Mouse (Mus musculus) forebrain, embryonic 12.5 days (tissue): Measurements from ENCODE around the gene Ajap1. TPM values are rescaled to one million over a fixed set of nuclear protein-coding genes. Genes with fewer than 3 reads are reported as not detected.

ENCODE experiments used
- ATAC-seq: fragments of 200-750 bp; cut with Nextera tagmentation; 2 replicates; pipeline ENCODE4 v1.8.0; 2017; ENCODE audit warnings: moderate TSS enrichment; ENCODE audit not compliant: low FRiP score
- H3K27ac ChIP-seq: fragments of 300-500 bp; sonication (generic); 2 replicates; pipeline ENCODE4 v1.5.1; 2016; ENCODE audit warnings: mild to moderate bottlenecking
- H3K27me3 ChIP-seq: fragments of 300-500 bp; sonication (generic); 2 replicates; pipeline ENCODE4 v1.6.1; 2016; ENCODE audit warnings: mild to moderate bottlenecking
- H3K36me3 ChIP-seq: fragments of 300-500 bp; sonication (generic); replicated peaks from 2 replicates; pipeline ENCODE4 v1.6.1; 2016; ENCODE audit warnings: mild to moderate bottlenecking
- H3K4me1 ChIP-seq: fragments of 300-500 bp; sonication (generic); 2 replicates; pipeline ENCODE4 v1.6.1; 2016
- H3K4me2 ChIP-seq: fragments of 300-500 bp; sonication (generic); 2 replicates; pipeline ENCODE4 v1.6.1; 2016; ENCODE audit warnings: mild to moderate bottlenecking, moderate library complexity
- H3K4me3 ChIP-seq: fragments of 300-500 bp; sonication (generic); replicated peaks from 2 replicates; pipeline ENCODE4 v1.5.1; 2016; ENCODE audit warnings: mild to moderate bottlenecking
- H3K9ac ChIP-seq: fragments of 300-500 bp; sonication (generic); 2 replicates; pipeline ENCODE4 v1.6.1; 2016; ENCODE audit warnings: mild to moderate bottlenecking
- H3K9me3 ChIP-seq: fragments of 300-500 bp; sonication (generic); 2 replicates; pipeline ENCODE4 v1.6.1; 2016
- WGBS: fragments of 180-500 bp; shearing (Covaris S2); methylation state at CpG from one replicate; pipeline ENCODE4 v1.1.7; 2016; 5-methylcytosine and 5-hydroxymethylcytosine counted together
- polyA plus RNA-seq: library from polyadenylated mRNA; unstranded; fragments of >200 nt; fragmentation: Nextera tagmentation; extraction: Ambion mirVana; gene quantifications from 2 replicates; pipeline ENCODE4 v1.2.1, GENCODE M21; 2016

Ajap1 gene
- polyA plus RNA-seq = 2.7 and 3.5 TPM in 2 replicates

- H3K4me3 ChIP-seq = peak within 1 kb of the TSS; percentile 58
- H3K4me2 ChIP-seq = peak within 1 kb of the TSS; percentile 95
- H3K4me1 ChIP-seq = peaks cover 75% of the 10 kb centered on the region
- ATAC-seq = peak; percentile 62
- H3K27me3 ChIP-seq = peaks cover 80% of the 10 kb centered on the region
- peak within 1 kb of the TSS; percentile 61 for H3K27ac ChIP-seq
- WGBS = under 1% methylated on average over 74 of the region's 114 CpGs
- H3K9ac ChIP-seq = peak within 1 kb of the TSS; percentile 68
- H3K36me3 ChIP-seq = no peaks in the 10 kb centered on the region
- no peaks in the 10 kb centered on the region for H3K9me3 ChIP-seq
Observed at GRCm38 (mm10) chr4:153482459-153483338, at the start of gene Ajap1. Gene Ajap1 (minus strand): TSS chr4:153482811.

- H3K9ac ChIP-seq = no peak overlapping the region
- no peak overlapping the region for H3K4me3 ChIP-seq
- no peak overlapping the region for H3K4me2 ChIP-seq
- H3K27me3 ChIP-seq = no peaks in the 10 kb centered on the region; the same call in 1 of the 2 replicates
- 87% methylated on average over 14 of the region's 14 CpGs for WGBS
- no peaks in the 10 kb centered on the region for H3K4me1 ChIP-seq
- no peak overlapping the region for H3K27ac ChIP-seq
- no peak for ATAC-seq
- no peaks in the 10 kb centered on the region for H3K9me3 ChIP-seq
- no peaks in the 10 kb centered on the region for H3K36me3 ChIP-seq
Observed at GRCm38 (mm10) chr4:153530536-153530935, 47.9 kb upstream of the Ajap1 start.

- Histone ChIP-seq H3K4me2 (no peak overlapping the region), H3K36me3 (no peaks in the 10 kb centered on the region), H3K27me3 (no peaks in the 10 kb centered on the region), H3K4me1 (no peaks in the 10 kb centered on the region), H3K9ac (no peak overlapping the region), H3K27ac (no peak overlapping the region), H3K4me3 (no peak overlapping the region), H3K9me3 (no peaks in the 10 kb centered on the region)
- ATAC-seq = no peak
- WGBS = 12% methylated on average over 1 of the region's 1 CpGs
Observed at GRCm38 (mm10) chr4:153521601-153522000, 39.0 kb upstream of the Ajap1 start.

- Histone ChIP-seq H3K27ac (no peak overlapping the region), H3K36me3 (no peaks in the 10 kb centered on the region), H3K4me1 (peaks cover 11% of the 10 kb centered on the region), H3K4me3 (no peak overlapping the region), H3K9ac (no peak overlapping the region), H3K4me2 (no peak overlapping the region), H3K9me3 (no peaks in the 10 kb centered on the region), H3K27me3 (no peaks in the 10 kb centered on the region)
- 84% methylated on average over 3 of the region's 3 CpGs for WGBS
- ATAC-seq = no peak
Observed at GRCm38 (mm10) chr4:153519888-153520287, 37.3 kb upstream of the Ajap1 start.

GRCm38 (mm10) chr4:153519289-153519688 lies 36.7 kb upstream of the Ajap1 start:
- Histone ChIP-seq H3K27ac (no peak overlapping the region), H3K36me3 (no peaks in the 10 kb centered on the region), H3K9ac (no peak overlapping the region), H3K4me1 (peaks cover 11% of the 10 kb centered on the region), H3K4me3 (no peak overlapping the region), H3K9me3 (no peaks in the 10 kb centered on the region), H3K27me3 (no peaks in the 10 kb centered on the region), H3K4me2 (no peak overlapping the region)
- no peak for ATAC-seq
- 79% methylated on average over 1 of the region's 1 CpGs for WGBS

GRCm38 (mm10) chr4:153515786-153516185 lies 33.2 kb upstream of the Ajap1 start:
- Histone ChIP-seq H3K27ac (no peak overlapping the region), H3K9ac (no peak overlapping the region), H3K4me2 (no peak overlapping the region), H3K36me3 (no peaks in the 10 kb centered on the region), H3K9me3 (no peaks in the 10 kb centered on the region), H3K27me3 (no peaks in the 10 kb centered on the region), H3K4me1 (peaks cover 11% of the 10 kb centered on the region), H3K4me3 (no peak overlapping the region)
- 63% methylated on average over 10 of the region's 10 CpGs for WGBS
- ATAC-seq = no peak

- no peak overlapping the region for H3K9ac ChIP-seq
- WGBS = 77% methylated on average over 6 of the region's 6 CpGs
- H3K4me2 ChIP-seq = no peak overlapping the region
- ATAC-seq = no peak
- H3K4me1 ChIP-seq = peaks cover 11% of the 10 kb centered on the region
- H3K9me3 ChIP-seq = no peaks in the 10 kb centered on the region
- H3K36me3 ChIP-seq = no peaks in the 10 kb centered on the region
- H3K27me3 ChIP-seq = no peaks in the 10 kb centered on the region
- H3K27ac ChIP-seq = no peak overlapping the region
- H3K4me3 ChIP-seq = no peak overlapping the region
Observed at GRCm38 (mm10) chr4:153514071-153514470, 31.5 kb upstream of the Ajap1 start.

- 100% methylated on average over 1 of the region's 1 CpGs for WGBS
- Histone ChIP-seq H3K4me1 (peaks cover 11% of the 10 kb centered on the region), H3K36me3 (no peaks in the 10 kb centered on the region), H3K9ac (no peak overlapping the region), H3K4me3 (no peak overlapping the region), H3K27me3 (no peaks in the 10 kb centered on the region), H3K4me2 (no peak overlapping the region), H3K9me3 (no peaks in the 10 kb centered on the region), H3K27ac (no peak overlapping the region)
- ATAC-seq = no peak
Observed at GRCm38 (mm10) chr4:153511530-153511929, 28.9 kb upstream of the Ajap1 start.

- ATAC-seq = no peak
- H3K9ac ChIP-seq = no peak overlapping the region
- H3K27ac ChIP-seq = no peak overlapping the region
- H3K4me3 ChIP-seq = no peak overlapping the region
- 93% methylated on average over 7 of the region's 7 CpGs for WGBS
- no peaks in the 10 kb centered on the region for H3K4me1 ChIP-seq
- no peaks in the 10 kb centered on the region for H3K9me3 ChIP-seq
- H3K36me3 ChIP-seq = no peaks in the 10 kb centered on the region
- H3K4me2 ChIP-seq = no peak overlapping the region
- 0 out of 2 replicates have a peak, but pooled peaks cover 4% of the 10 kb centered on the region for H3K27me3 ChIP-seq
Observed at GRCm38 (mm10) chr4:153501936-153502335, 19.3 kb upstream of the Ajap1 start.

GRCm38 (mm10) chr4:153492444-153492843 lies 9.8 kb upstream of the Ajap1 start:
- ATAC-seq = no peak
- no peaks in the 10 kb centered on the region for H3K36me3 ChIP-seq
- WGBS = 50% methylated on average over 9 of the region's 9 CpGs
- peaks cover 16% of the 10 kb centered on the region for H3K4me1 ChIP-seq
- H3K4me2 ChIP-seq = no peak overlapping the region
- no peaks in the 10 kb centered on the region for H3K9me3 ChIP-seq
- H3K27ac ChIP-seq = no peak overlapping the region
- H3K27me3 ChIP-seq = no peaks in the 10 kb centered on the region
- no peak overlapping the region for H3K4me3 ChIP-seq
- H3K9ac ChIP-seq = no peak overlapping the region

- Histone ChIP-seq H3K4me1 (peaks cover 32% of the 10 kb centered on the region), H3K9ac (no peak overlapping the region), H3K4me3 (no peak overlapping the region), H3K9me3 (no peaks in the 10 kb centered on the region), H3K27ac (no peak overlapping the region), H3K4me2 (no peak overlapping the region), H3K27me3 (peaks cover 17% of the 10 kb centered on the region), H3K36me3 (no peaks in the 10 kb centered on the region)
- WGBS = 88% methylated on average over 8 of the region's 8 CpGs
- ATAC-seq = no peak
Observed at GRCm38 (mm10) chr4:153489116-153489515, 6.5 kb upstream of the Ajap1 start.

GRCm38 (mm10) chr4:153485913-153486312 lies 3.3 kb upstream of the Ajap1 start:
- Histone ChIP-seq H3K9me3 (no peaks in the 10 kb centered on the region), H3K36me3 (no peaks in the 10 kb centered on the region), H3K9ac (no peak overlapping the region), H3K4me2 (no peak overlapping the region), H3K4me3 (no peak overlapping the region), H3K27ac (no peak overlapping the region), H3K27me3 (peaks cover 48% of the 10 kb centered on the region), H3K4me1 (peaks cover 49% of the 10 kb centered on the region)
- no peak for ATAC-seq
- WGBS = 13% methylated on average over 4 of the region's 4 CpGs

- Histone ChIP-seq H3K27ac (no peak overlapping the region), H3K36me3 (no peaks in the 10 kb centered on the region), H3K4me2 (peak overlapping the region; percentile 32), H3K9me3 (no peaks in the 10 kb centered on the region), H3K9ac (no peak overlapping the region), H3K4me1 (peaks cover 59% of the 10 kb centered on the region), H3K27me3 (peaks cover 63% of the 10 kb centered on the region), H3K4me3 (no peak overlapping the region)
- WGBS = 2% methylated on average over 7 of the region's 7 CpGs
- ATAC-seq = 0 out of 2 replicates have a peak, but pooled peaks have one; percentile 10
Observed at GRCm38 (mm10) chr4:153484392-153484791, 1.8 kb upstream of the Ajap1 start.
